Mouse (Mus musculus) spleen, adult 2 months (tissue): ENCODE measurements around the gene Stambpl1. TPM values are rescaled to one million over a fixed set of nuclear protein-coding genes. Genes with fewer than 3 reads are reported as not detected.
A peak's percentile ranks its signal among the peaks of the same experiment; 100 is the strongest.

Source experiments
- DNase-seq, 2 experiments: peaks; one replicate each; pipeline versions ENCODE4 v3.0.0 to v3.0.0-alpha.2; 2012 to 2021; ENCODE audit warnings: low spot score in 2 of 2, low read depth in 1 of 2
- H3K27ac ChIP-seq: fragments of 200-500 bp; 2 replicates; pipeline ENCODE4 v1.5.1; 2012; ENCODE audit warnings: low read length, inconsistent platforms; ENCODE audit not compliant: insufficient read depth
- H3K27me3 ChIP-seq: fragments of 200-500 bp; 2 replicates; pipeline ENCODE4 v1.6.1; 2012; ENCODE audit warnings: mild to moderate bottlenecking, moderate library complexity, low read length, inconsistent platforms; ENCODE audit not compliant: control insufficient read depth, insufficient read depth
- H3K36me3 ChIP-seq: fragments of 200-500 bp; 2 replicates; pipeline ENCODE4 v1.6.1; 2012; ENCODE audit warnings: mild to moderate bottlenecking, low read length, inconsistent platforms; ENCODE audit not compliant: control insufficient read depth, insufficient read depth
- H3K4me1 ChIP-seq: fragments of 200-500 bp; 2 replicates; pipeline ENCODE4 v1.6.1; 2011; ENCODE audit warnings: inconsistent platforms; ENCODE audit not compliant: control insufficient read depth, insufficient read depth, insufficient read length
- H3K4me3 ChIP-seq: fragments of 200-500 bp; 2 replicates; pipeline ENCODE4 v1.5.1; 2011; ENCODE audit warnings: mild to moderate bottlenecking, inconsistent platforms; ENCODE audit not compliant: insufficient read depth, insufficient read length; ENCODE audit errors: extremely low read depth
- CTCF ChIP-seq: fragments of 200-500 bp; IDR thresholded peaks from 2 replicates; pipeline ENCODE4 v1.5.1; 2011; ENCODE audit warnings: mild to moderate bottlenecking, inconsistent platforms; ENCODE audit not compliant: insufficient read depth, insufficient read length, insufficient replicate concordance; ENCODE audit errors: extremely low read depth
- POLR2A ChIP-seq: fragments of 200-500 bp; IDR thresholded peaks from 2 replicates; pipeline ENCODE4 v1.6.1; 2011; ENCODE audit warnings: low read depth, low read length, inconsistent platforms
- WGBS: fragments of 180-500 bp; shearing (Covaris S2); methylation state at CpG from one replicate; pipeline ENCODE4 v1.1.7; 2018; 5-methylcytosine and 5-hydroxymethylcytosine counted together
- polyA plus RNA-seq: library from polyadenylated mRNA; depleted of rRNA; stranded (reverse); fragments of >200 nt; gene quantifications from 2 replicates; pipeline ENCODE4 v1.2.3, GENCODE M21; 2012

Stambpl1 gene
- polyA plus RNA-seq, 1 experiment, result 9.5 TPM

GRCm38 (mm10) chr19:34181234-34181633 is 10.8 kb upstream of the Stambpl1 start:
- no peaks in the 10 kb centered on the region for H3K4me1 ChIP-seq
- H3K27ac ChIP-seq, result no peak overlapping the region
- no peak for TF ChIP-seq POLR2A
- no peak for TF ChIP-seq CTCF
- no peak overlapping the region for H3K4me3 ChIP-seq
- no peaks in the 10 kb centered on the region for H3K27me3 ChIP-seq
- no peaks in the 10 kb centered on the region for H3K36me3 ChIP-seq
- no peak for DNase-seq
- 82% methylated on average over 3 of the region's 3 CpGs for WGBS

- no peak overlapping the region for H3K27ac ChIP-seq
Observed at GRCm38 (mm10) chr19:34182490-34182889, 9.5 kb upstream of the Stambpl1 start.

GRCm38 (mm10) chr19:34186845-34187244 is 5.2 kb upstream of the Stambpl1 start:
- Histone ChIP-seq H3K36me3 (no peaks in the 10 kb centered on the region), H3K4me1 (no peaks in the 10 kb centered on the region), H3K4me3 (no peak overlapping the region), H3K27ac (no peak overlapping the region), H3K27me3 (no peaks in the 10 kb centered on the region)
- no peak for DNase-seq
- TF ChIP-seq CTCF (no peak), POLR2A (no peak)
- 44% methylated on average over 4 of the region's 4 CpGs for WGBS

More at GRCm38 (mm10) chr19:34182490-34182889, 9.5 kb upstream of the Stambpl1 start:
- no peak overlapping the region for H3K4me3 ChIP-seq
- DNase-seq, result no peak
- H3K27me3 ChIP-seq, result no peaks in the 10 kb centered on the region
- WGBS, result 82% methylated on average over 5 of the region's 5 CpGs
- no peaks in the 10 kb centered on the region for H3K4me1 ChIP-seq
- TF ChIP-seq CTCF (no peak), POLR2A (no peak)
- no peaks in the 10 kb centered on the region for H3K36me3 ChIP-seq

- TF ChIP-seq CTCF (no peak), POLR2A (no peak)
- Histone ChIP-seq H3K4me1 (peaks cover 10% of the 10 kb centered on the region), H3K36me3 (no peaks in the 10 kb centered on the region), H3K27ac (peak overlapping the region; percentile 23; the same call in 1 of the 2 replicates), H3K4me3 (peak overlapping the region; percentile 95), H3K27me3 (no peaks in the 10 kb centered on the region)
- no peak for DNase-seq
- WGBS, result 57% methylated on average over 10 of the region's 10 CpGs
Observed at GRCm38 (mm10) chr19:34191645-34192007, 403 bp upstream of the Stambpl1 start.

GRCm38 (mm10) chr19:34193149-34193548 is 1.1 kb downstream of the Stambpl1 start:
- TF ChIP-seq CTCF (no peak), POLR2A (no peak)
- Histone ChIP-seq H3K36me3 (no peaks in the 10 kb centered on the region), H3K27me3 (no peaks in the 10 kb centered on the region), H3K4me1 (peaks cover 10% of the 10 kb centered on the region), H3K27ac (peak overlapping the region; percentile 80), H3K4me3 (peak overlapping the region; percentile 95)
- DNase-seq, result no peak
- WGBS, result 0% methylated on average over 9 of the region's 9 CpGs

- Histone ChIP-seq H3K4me1 (peaks cover 13% of the 10 kb centered on the region), H3K27me3 (no peaks in the 10 kb centered on the region), H3K4me3 (peak overlapping the region; percentile 54), H3K27ac (peak overlapping the region; percentile 5; the same call in 1 of the 2 replicates), H3K36me3 (no peaks in the 10 kb centered on the region)
- TF ChIP-seq CTCF (no peak), POLR2A (no peak)
- 41% methylated on average over 9 of the region's 9 CpGs for WGBS
- DNase-seq, result no peak
Observed at GRCm38 (mm10) chr19:34193683-34194082, 1.7 kb downstream of the Stambpl1 start.

- Histone ChIP-seq H3K27me3 (no peaks in the 10 kb centered on the region), H3K4me3 (peak overlapping the region; percentile 37; the same call in 1 of the 2 replicates), H3K27ac (peak overlapping the region; percentile 5; the same call in 1 of the 2 replicates), H3K36me3 (no peaks in the 10 kb centered on the region), H3K4me1 (peaks cover 17% of the 10 kb centered on the region)
- TF ChIP-seq POLR2A, result no peak
- DNase-seq, result no peak
- WGBS, result 41% methylated on average over 6 of the region's 6 CpGs
Observed at GRCm38 (mm10) chr19:34194132-34194745, 2.2 kb downstream of the Stambpl1 start.
